Mouse (Mus musculus) T-cell, adult 66 days (primary cell): ENCODE results near the gene Rhox7b. TPM values are rescaled to one million over a fixed set of nuclear protein-coding genes. Genes with fewer than 3 reads are reported as not detected.

Source experiments
- total RNA-seq, 2 experiments: library from RNA; stranded (reverse); gene quantifications; 3 replicates in 1 of 2; 4 replicates in 1 of 2; pipeline ENCODE4 v1.2.4; 2023

Gene Rhox7b
- total RNA-seq: not detected

DNA sequence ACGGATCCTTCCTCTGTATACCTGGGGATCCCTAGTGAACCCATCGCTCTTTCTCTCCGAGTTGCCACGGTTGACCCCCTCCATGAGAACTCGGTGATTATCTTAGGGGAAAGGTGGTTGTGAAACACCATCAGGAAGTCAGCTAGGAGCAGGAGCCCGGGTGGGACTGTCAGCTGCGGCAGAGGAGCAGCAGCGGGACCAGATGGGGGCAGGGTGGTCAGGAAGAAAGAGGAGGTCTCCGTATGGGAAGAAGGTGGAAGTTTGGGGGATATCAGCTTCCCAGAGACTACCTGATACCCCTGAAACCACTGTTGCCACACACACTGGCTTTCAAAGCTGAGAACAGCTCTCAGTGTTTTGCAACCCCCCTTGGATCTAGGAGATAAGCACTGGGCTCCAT is at the start of gene Rhox7b:
Gene Rhox7b (minus strand): TSS at position 101 of the 400 bp plus-strand sequence.

DNA sequence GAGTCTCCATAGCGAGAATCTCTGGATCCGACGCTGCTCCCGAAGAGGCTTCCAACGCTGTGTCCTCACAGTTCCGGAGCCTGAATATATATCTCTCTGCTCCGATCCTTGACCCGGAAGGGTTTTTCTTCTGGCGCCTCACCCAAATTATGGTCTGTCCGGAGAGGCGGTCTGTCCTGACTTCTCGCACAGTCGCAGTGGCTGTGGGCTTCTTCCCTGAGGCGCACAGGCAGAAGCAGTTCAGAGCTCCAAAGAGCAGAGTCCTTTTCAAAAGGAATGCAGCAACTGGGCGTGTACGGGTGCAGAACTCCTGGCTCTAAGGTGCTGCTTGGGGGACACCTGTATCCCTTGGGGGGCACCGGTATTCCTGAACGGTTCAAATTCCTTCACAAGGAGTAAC is 4.6 kb upstream of the Rhox7b start, which contains the start of gene Rhox9:
Gene Rhox9 (minus strand): TSS at position 101 of the 400 bp plus-strand sequence.

DNA sequence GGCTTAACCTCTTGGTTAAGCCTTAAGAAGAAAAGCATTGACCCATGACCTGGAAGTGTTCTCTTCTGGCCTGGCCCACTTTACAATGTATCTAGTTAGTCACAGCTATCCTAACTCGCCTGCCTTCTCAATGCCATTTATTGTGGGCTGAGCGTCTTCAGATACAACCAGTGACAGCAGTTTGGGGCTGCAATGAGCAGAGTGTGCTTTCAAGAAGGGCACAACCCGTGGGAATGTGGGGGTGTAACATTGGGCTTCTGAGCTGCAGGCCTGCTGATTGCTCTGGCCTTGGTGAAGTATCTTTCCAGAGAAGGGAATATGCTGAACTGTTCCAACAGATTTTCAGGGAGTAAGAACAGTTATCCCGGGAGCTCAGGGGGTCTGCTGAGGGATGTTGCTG is 18.2 kb downstream of the Rhox7b start, which contains the start of gene Rhox8:
Gene Rhox8 (minus strand): TSS at position 101 of the 400 bp plus-strand sequence.

Other genes with a start within 250 kb of the Rhox7b start
- not detected for gene Rhox4g, start 245.9 kb downstream of the Rhox7b start, total RNA-seq
- gene Rhox3h, start 228.5 kb downstream of the Rhox7b start, total RNA-seq: not detected
- gene Rhox2h, start 224.0 kb downstream of the Rhox7b start, total RNA-seq: not detected
- gene Rhox5, start 92.4 kb downstream of the Rhox7b start, total RNA-seq: not detected
- not detected for gene Rhox6, start 70.3 kb downstream of the Rhox7b start, total RNA-seq
- gene Rhox7a, start 65.5 kb downstream of the Rhox7b start, total RNA-seq: not detected
- gene Rhox8, start 18.3 kb downstream of the Rhox7b start, total RNA-seq: not detected
- not detected for gene Rhox9, start 4.5 kb upstream of the Rhox7b start, total RNA-seq
- gene Btg1-ps1, start 121.6 kb upstream of the Rhox7b start, total RNA-seq: not detected
- gene Btg1-ps2, start 145.9 kb upstream of the Rhox7b start, total RNA-seq: not detected
- not detected for gene Rhox10, start 169.2 kb upstream of the Rhox7b start, total RNA-seq
- not detected for gene Rhox11, start 187.9 kb upstream of the Rhox7b start, total RNA-seq
- not detected for gene Rhox12, start 213.7 kb upstream of the Rhox7b start, total RNA-seq
- not detected for gene Rhox13, start 224.0 kb upstream of the Rhox7b start, total RNA-seq